In genomic region chr12:81792511-81793218, GRCm38 (mm10) we compare ENCODE assay signal across 21 mouse cellular contexts. TPM values are rescaled to one million over a fixed set of nuclear protein-coding genes. Genes with fewer than 3 reads are reported as not detected.
DNase-seq lines count a peak whose midpoint lies in the region; ATAC-seq and TF ChIP-seq lines count a peak whose summit lies in the region.
"Had no signal": no experiment of that assay in that cellular context is flagged by ENCODE, and none has a peak within 500 bp of the region (broad histone marks: within the 10 kb centered on the region; RNA-seq: fewer than 3 reads in every experiment).

No protein-coding gene starts in this region.

- H3K9me3 ChIP-seq in heart, embryonic 11.5 days (replicated peaks; ENCODE audit: control insufficient read depth, low read length) = no peaks in the 10 kb centered on the region
- no peaks in the 10 kb centered on the region for H3K9me3 ChIP-seq in MEL (replicated peaks; ENCODE audit: insufficient read depth, low read length)
- no peaks in the 10 kb centered on the region for H3K9me3 ChIP-seq in midbrain, embryonic 16.5 days (replicated peaks; ENCODE audit: control insufficient read depth, low read length, poor library complexity, severe bottlenecking)
- H3K9me3 ChIP-seq: embryonic facial prominence, embryonic 12.5 days; forebrain, embryonic 13.5 days; heart, embryonic 15.5 days; hindbrain, embryonic 10.5 days; limb, embryonic 13.5 days had no signal

- no peak overlapping the region for H3K4me3 ChIP-seq in heart, embryonic 11.5 days (ENCODE audit: low read depth, low read length)
- H3K4me3 ChIP-seq in MEL (ENCODE audit: control insufficient read depth in 1 of 2, insufficient read depth in 1 of 2, low read depth in 2 of 2, low read length in 2 of 2) = no peak overlapping the region
- no peak overlapping the region for H3K4me3 ChIP-seq in midbrain, embryonic 16.5 days (ENCODE audit: low read depth, low read length)
- H3K4me3 ChIP-seq: embryonic facial prominence, embryonic 12.5 days; forebrain, embryonic 13.5 days; heart, embryonic 15.5 days; hindbrain, embryonic 10.5 days; limb, embryonic 13.5 days had no signal

- peaks cover 9% of the 10 kb centered on the region for H3K4me1 ChIP-seq in heart, embryonic 11.5 days (ENCODE audit: control insufficient read depth, insufficient read depth, low read length)
- peaks cover 0 to 10% of the 10 kb centered on the region in 2 experiments; a peak in 2 of 4 replicates for H3K4me1 ChIP-seq in MEL (ENCODE audit: control insufficient read depth in 1 of 2, insufficient read depth in 2 of 2, low read length in 2 of 2)
- no peaks in the 10 kb centered on the region for H3K4me1 ChIP-seq in midbrain, embryonic 16.5 days (ENCODE audit: control insufficient read depth, insufficient read depth, low read length)
- H3K4me1 ChIP-seq: embryonic facial prominence, embryonic 12.5 days; forebrain, embryonic 13.5 days; hindbrain, embryonic 10.5 days; limb, embryonic 13.5 days had no signal

- no peaks in the 10 kb centered on the region for H3K36me3 ChIP-seq in heart, embryonic 11.5 days (ENCODE audit: control insufficient read depth, insufficient read depth, low read length)
- H3K36me3 ChIP-seq in MEL (ENCODE audit: control insufficient read depth in 1 of 2, insufficient read depth in 2 of 2, low read length in 2 of 2) = peaks cover 0 to 11% of the 10 kb centered on the region in 2 experiments; a peak in 2 of 4 replicates
- H3K36me3 ChIP-seq in midbrain, embryonic 16.5 days (ENCODE audit: control insufficient read depth, insufficient read depth, low read length) = no peaks in the 10 kb centered on the region
- H3K36me3 ChIP-seq: embryonic facial prominence, embryonic 12.5 days; heart, embryonic 15.5 days; hindbrain, embryonic 10.5 days; limb, embryonic 13.5 days had no signal

- no peak overlapping the region for H3K4me2 ChIP-seq in heart, embryonic 11.5 days
- no peak overlapping the region for H3K4me2 ChIP-seq in midbrain, embryonic 16.5 days (ENCODE audit: low read length)
- H3K4me2 ChIP-seq: embryonic facial prominence, embryonic 12.5 days; forebrain, embryonic 13.5 days; heart, embryonic 15.5 days; limb, embryonic 13.5 days; lung, embryonic 14.5 days had no signal

- no peak for TF ChIP-seq POLR2A in MEL (IDR thresholded peaks at IDR 0.05; ENCODE audit: control insufficient read depth in 1 of 2, insufficient read depth in 1 of 2, low read depth in 1 of 2, low read length in 2 of 2, poor library complexity in 1 of 2)

- no peaks in the 10 kb centered on the region; the same call in 1 of the 2 replicates for H3K79me2 ChIP-seq in MEL (ENCODE audit: control insufficient read depth, insufficient read depth, low read length, poor library complexity)

- no peak overlapping the region for H3K27ac ChIP-seq in heart, embryonic 11.5 days (ENCODE audit: low read depth, low read length)
- H3K27ac ChIP-seq in MEL (ENCODE audit: control insufficient read depth, low read depth, low read length) = no peak overlapping the region
- H3K27ac ChIP-seq in midbrain, embryonic 16.5 days (ENCODE audit: low read length) = no peak overlapping the region
- H3K27ac ChIP-seq: embryonic facial prominence, embryonic 12.5 days; forebrain, embryonic 13.5 days; heart, embryonic 15.5 days; hindbrain, embryonic 10.5 days; hindbrain, postnatal 0 days; limb, embryonic 13.5 days; liver, embryonic 14.5 days; stomach, postnatal 0 days had no signal

- no peak for TF ChIP-seq EP300 in MEL (IDR thresholded peaks at IDR 0.05; ENCODE audit: low read depth in 1 of 2, low read length in 2 of 2)

- WGBS in heart, embryonic 11.5 days (ENCODE audit: insufficient replicate concordance) = 50% methylated on average over 6 of the region's 6 CpGs
- WGBS in midbrain, embryonic 16.5 days = 72% methylated on average over 6 of the region's 6 CpGs

- intact Hi-C loops in heart, postnatal 36 days (cut with DNase I) = no loop called here

- no peak for DNase-seq in heart, postnatal 36 days
- DNase-seq in MEL (ENCODE audit: low read depth, low spot score) = peak; percentile 24
- peak; percentile 12 to 23 for DNase-seq in thymus, postnatal 36 days
- no peak for DNase-seq in kidney, postnatal 36 days
- DNase-seq: adrenal gland, postnatal 25 days; cerebellum, adult 9-11 months; kidney, postnatal 25 days; layer of hippocampus, postnatal 36 days; lung, embryonic 14.5 days had no signal

- ATAC-seq in heart, embryonic 11.5 days (replicated peaks; ENCODE audit: insufficient number of reproducible peaks, low FRiP score, low TSS enrichment) = no peak
- ATAC-seq in megakaryocyte progenitor cell, adult 5-6 weeks (replicated peaks; ENCODE audit: poor library complexity) = peak; percentile 56
- ATAC-seq in midbrain, embryonic 16.5 days = no peak
- ATAC-seq: forebrain, embryonic 13.5 days; hindbrain, postnatal 0 days; intestine, embryonic 16.5 days had no signal

- H3K27me3 ChIP-seq in heart, embryonic 11.5 days (ENCODE audit: control insufficient read depth, insufficient read depth, low read length) = no peaks in the 10 kb centered on the region
- no peaks in the 10 kb centered on the region for H3K27me3 ChIP-seq in MEL (ENCODE audit: control insufficient read depth in 1 of 2, insufficient read depth in 2 of 2, low read length in 2 of 2)
- no peaks in the 10 kb centered on the region for H3K27me3 ChIP-seq in midbrain, embryonic 16.5 days (ENCODE audit: control insufficient read depth, insufficient read depth, low read depth, low read length)
- H3K27me3 ChIP-seq: embryonic facial prominence, embryonic 12.5 days; forebrain, embryonic 13.5 days; heart, embryonic 15.5 days; limb, embryonic 13.5 days had no signal

- no peak for TF ChIP-seq RAD21 in MEL (IDR thresholded peaks at IDR 0.05; ENCODE audit: low read depth, low read length)

- no peak for TF ChIP-seq CTCF in MEL (IDR thresholded peaks at IDR 0.05 in 2 of 3, conservative IDR thresholded peaks at IDR 0.05 in 1 of 3; ENCODE audit: control insufficient read depth in 1 of 3, insufficient read depth in 1 of 3, low read depth in 2 of 3, low read length in 3 of 3, poor library complexity in 1 of 3, severe bottlenecking in 1 of 3)

- 0 out of 2 replicates have a peak overlapping the region, but pooled peaks have one; percentile 39 for H3K9ac ChIP-seq in heart, embryonic 11.5 days (ENCODE audit: low read depth, low read length)
- H3K9ac ChIP-seq in MEL (ENCODE audit: control insufficient read depth, low read depth, low read length, poor library complexity, severe bottlenecking) = no peak overlapping the region
- H3K9ac ChIP-seq in midbrain, embryonic 16.5 days (ENCODE audit: low read depth, low read length) = no peak overlapping the region
- H3K9ac ChIP-seq: embryonic facial prominence, embryonic 12.5 days; forebrain, embryonic 13.5 days; heart, embryonic 15.5 days; limb, embryonic 13.5 days; liver, embryonic 14.5 days; lung, embryonic 14.5 days had no signal

TF ChIP-seq in MEL, 35 proteins besides CTCF, POLR2A, EP300 and RAD21:
- TF ChIP-seq ZMIZ1 (IDR thresholded peaks at IDR 0.05; ENCODE audit: low read depth, low read length) (no peak), KAT2A (conservative IDR thresholded peaks at IDR 0.05; ENCODE audit: low read depth, low read length) (no peak), MAFK (IDR thresholded peaks at IDR 0.05; ENCODE audit: borderline replicate concordance, low read depth, low read length) (no peak), E2F4 (IDR thresholded peaks at IDR 0.05; ENCODE audit: borderline replicate concordance, low read depth, low read length) (no peak), USF2 (IDR thresholded peaks at IDR 0.05; ENCODE audit: borderline replicate concordance in 1 of 2, insufficient read depth in 1 of 2, low read depth in 1 of 2, low read length in 2 of 2) (no peak), MYC (IDR thresholded peaks at IDR 0.05; ENCODE audit: low read depth, low read length) (no peak), MXI1 (IDR thresholded peaks at IDR 0.05; ENCODE audit: low read depth, low read length) (no peak), CHD1 (IDR thresholded peaks at IDR 0.05; ENCODE audit: low read depth, low read length) (no peak), USF1 (IDR thresholded peaks at IDR 0.05; ENCODE audit: low read depth, low read length) (no peak), TAL1 (IDR thresholded peaks at IDR 0.05; ENCODE audit: low read length) (no peak), MAZ (IDR thresholded peaks at IDR 0.05; ENCODE audit: low read depth, low read length) (no peak), CHD2 (IDR thresholded peaks at IDR 0.05; ENCODE audit: low read length) (no peak), MYB (IDR thresholded peaks at IDR 0.05; ENCODE audit: low read depth, low read length) (no peak), ETS1 (IDR thresholded peaks at IDR 0.05; ENCODE audit: low read depth, low read length) (no peak), NELFE (IDR thresholded peaks at IDR 0.05; ENCODE audit: low read depth, low read length) (no peak), TBP (IDR thresholded peaks at IDR 0.05; ENCODE audit: low read depth, low read length) (no peak), ELF1 (IDR thresholded peaks at IDR 0.05; ENCODE audit: low read depth, low read length) (no peak), MEF2A (IDR thresholded peaks at IDR 0.05; ENCODE audit: extremely low read depth, insufficient replicate concordance, low read depth, low read length, poor library complexity, severe bottlenecking) (no peak), POLR2AphosphoS5 (IDR thresholded peaks at IDR 0.05; ENCODE audit: borderline replicate concordance, low read depth, low read length) (no peak)

RNA-seq across cellular contexts. Expression of gene Map3k9, which starts 11.7 kb away (rescaled TPM):
- polyA plus RNA-seq in heart, embryonic 11.5 days (2014; fragmentation: Nextera tagmentation; extraction: Ambion mirVana) = 0.04 and 0.52 TPM in 2 replicates
- under 1 TPM; 0.22 TPM for total RNA-seq in heart, postnatal 36 days (2021)
- not detected in 2 replicates for total RNA-seq in MEL (2012; rRNA removed)
- polyA plus RNA-seq in MEL (2012; ENCODE audit: insufficient read depth in 1 of 2, insufficient read length in 2 of 2, low read depth in 1 of 2, low replicate concordance in 2 of 2, missing spikeins in 1 of 2) = not detected
- 0.37 and 1.4 TPM in 2 replicates for total RNA-seq in megakaryocyte progenitor cell, adult 5-6 weeks (2015)
- total RNA-seq in megakaryocyte progenitor cell, adult 5-6 weeks (2017) = 0.92 and 1.7 TPM in 2 replicates
- 8.4 and 10.9 TPM in 2 replicates for polyA plus RNA-seq in midbrain, embryonic 16.5 days (2015; fragmentation: Nextera tagmentation; extraction: Ambion mirVana)

Comparison
In these comparisons a context has a peak if more than half of its experiments do, and no peak if none do; other contexts are left out.
1. DNase-seq: peak in MEL (single experiment) and thymus, postnatal 36 days (2 of 2); none in heart, postnatal 36 days (0 of 2) and kidney, postnatal 36 days (0 of 2).